Mouse (Mus musculus) heart, embryonic 16.5 days (tissue): ENCODE data around the gene Rps19. TPM values are rescaled to one million over a fixed set of nuclear protein-coding genes. Genes with fewer than 3 reads are reported as not detected.
"Not testable (repeated sequence)": the region's sequence is repeated elsewhere in the genome, so short reads cannot be mapped to it uniquely, and the experiment has no call there.

Experiments used
- ATAC-seq: fragments of 200-750 bp; cut with Nextera tagmentation; replicated peaks from 2 replicates; pipeline ENCODE4 v1.8.0; 2017; ENCODE audit warnings: moderate number of reproducible peaks; ENCODE audit not compliant: insufficient read depth, low FRiP score; ENCODE audit errors: extremely low read depth
- H3K27ac ChIP-seq: fragments of 300-500 bp; sonication (generic); 2 replicates; pipeline ENCODE4 v1.5.1; 2014; ENCODE audit warnings: mild to moderate bottlenecking, low read length, control low read depth, moderate library complexity
- H3K27me3 ChIP-seq: fragments of 300-500 bp; sonication (generic); 2 replicates; pipeline ENCODE4 v1.6.1; 2014; ENCODE audit warnings: low read length, mixed read lengths; ENCODE audit not compliant: control insufficient read depth, insufficient read depth
- H3K36me3 ChIP-seq: fragments of 300-500 bp; sonication (generic); 2 replicates; pipeline ENCODE4 v1.6.1; 2014; ENCODE audit not compliant: control insufficient read depth, insufficient read depth
- H3K4me1 ChIP-seq: fragments of 300-500 bp; sonication (generic); 2 replicates; pipeline ENCODE4 v1.6.1; 2014; ENCODE audit warnings: low read length, mixed read lengths; ENCODE audit not compliant: control insufficient read depth, insufficient read depth
- H3K4me2 ChIP-seq: fragments of 300-500 bp; sonication (generic); 2 replicates; pipeline ENCODE4 v1.6.1; 2014; ENCODE audit warnings: low read depth, mild to moderate bottlenecking, control low read depth, low read length
- H3K4me3 ChIP-seq: fragments of 300-500 bp; sonication (generic); 2 replicates; pipeline ENCODE4 v1.5.1; 2014; ENCODE audit warnings: mild to moderate bottlenecking, control low read depth, low read length
- H3K9ac ChIP-seq: fragments of 300-500 bp; sonication (generic); 2 replicates; pipeline ENCODE4 v1.6.1; 2014; ENCODE audit warnings: low read length, control low read depth
- H3K9me3 ChIP-seq: fragments of 300-500 bp; sonication (generic); replicated peaks from 2 replicates; pipeline ENCODE4 v1.6.1; 2016; ENCODE audit warnings: low read length; ENCODE audit not compliant: control insufficient read depth
- WGBS: fragments of 180-500 bp; shearing (Covaris S2); extraction: QIAGEN DNeasy Blood & Tissue Kit; methylation state at CpG from one replicate; pipeline ENCODE4 v1.1.7; 2014; 5-methylcytosine and 5-hydroxymethylcytosine counted together
- polyA plus RNA-seq: library from polyadenylated mRNA; unstranded; fragments of >200 nt; fragmentation: Nextera tagmentation; extraction: Ambion mirVana; gene quantifications from 2 replicates; pipeline ENCODE4 v1.2.1, GENCODE M21; 2015

Rps19 gene
- polyA plus RNA-seq, 1 experiment from 2014 or later, result 1,139 TPM

DNA sequence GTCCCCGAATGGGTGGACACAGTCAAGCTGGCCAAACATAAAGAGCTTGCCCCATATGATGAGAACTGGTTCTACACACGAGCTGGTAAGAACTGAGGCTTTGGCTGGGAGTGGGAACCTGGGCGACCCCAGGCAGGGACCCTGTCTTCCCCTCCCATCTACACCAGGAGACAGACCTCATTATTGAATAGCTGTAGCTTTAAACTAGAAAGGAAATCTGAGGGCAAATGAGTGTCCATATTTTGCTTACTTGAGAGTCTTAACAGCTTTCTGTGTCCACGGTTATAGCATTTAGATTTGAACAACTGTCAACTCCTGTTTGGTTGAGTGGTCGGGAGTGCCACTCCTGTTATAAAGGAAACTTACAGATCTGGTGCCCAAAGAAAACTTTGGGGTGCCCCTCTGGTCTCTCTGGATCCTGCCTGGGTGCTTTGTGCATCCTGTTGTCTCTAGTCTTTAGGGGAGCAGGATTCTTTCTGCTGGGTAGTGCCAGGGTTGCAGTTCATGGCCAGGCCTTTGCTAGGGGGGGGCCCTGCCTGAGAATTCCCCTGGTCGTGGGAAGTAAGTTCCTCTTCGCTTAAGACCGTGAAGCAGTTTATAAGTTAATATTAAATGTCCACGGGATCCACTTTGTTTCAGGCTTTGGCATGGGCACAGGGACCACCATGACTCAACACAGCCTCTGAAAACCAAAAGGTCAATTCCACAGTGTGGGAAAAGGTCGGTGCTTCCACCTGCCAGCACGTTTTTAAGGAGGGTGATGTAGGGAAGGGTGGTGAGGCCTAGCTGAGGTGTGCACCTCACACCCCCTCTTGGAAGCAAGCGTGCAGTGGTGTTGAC, 1.5 kb downstream of the Rps19 start:
- Histone ChIP-seq H3K27me3 (no peaks in the 10 kb centered on the region), H3K4me1 (peaks cover 21% of the 10 kb centered on the region), H3K4me2 (peak overlapping the region; percentile 85), H3K4me3 (peak overlapping the region; percentile 95), H3K9ac (peak overlapping the region; percentile 100), H3K27ac (no peak overlapping the region; the same call in 1 of the 2 replicates), H3K36me3 (peaks cover 36% of the 10 kb centered on the region), H3K9me3 (no peaks in the 10 kb centered on the region)
- ATAC-seq, result no peak
- WGBS, result 33% methylated on average over 12 of the region's 12 CpGs

DNA sequence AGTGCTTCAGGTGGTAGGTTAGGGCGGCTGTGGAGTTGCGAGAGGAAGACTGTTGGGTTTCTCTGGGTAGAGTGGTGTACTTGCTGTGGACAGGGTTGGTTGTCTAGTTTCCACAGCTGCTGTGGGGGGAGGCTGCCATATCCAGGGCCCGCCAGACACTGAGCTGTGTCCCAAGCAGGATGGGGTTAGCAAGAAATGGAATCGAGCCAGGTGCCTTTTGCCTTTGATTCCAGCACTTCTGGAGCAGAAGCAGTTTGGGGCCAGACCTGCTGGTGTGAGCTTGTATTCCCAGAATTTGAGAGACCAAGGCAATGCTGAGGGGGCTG, 2.1 kb downstream of the Rps19 start:
- ATAC-seq, result no peak
- H3K4me1 ChIP-seq, result peaks cover 21% of the 10 kb centered on the region
- peak overlapping the region; percentile 100 for H3K9ac ChIP-seq
- WGBS, result 50% methylated on average over 4 of the region's 4 CpGs
- peaks cover 37% of the 10 kb centered on the region for H3K36me3 ChIP-seq
- peak overlapping the region; percentile 95 for H3K4me3 ChIP-seq
- H3K27me3 ChIP-seq, result no peaks in the 10 kb centered on the region
- no peak overlapping the region for H3K27ac ChIP-seq
- H3K9me3 ChIP-seq, result no peaks in the 10 kb centered on the region
- peak overlapping the region; percentile 85 for H3K4me2 ChIP-seq

DNA sequence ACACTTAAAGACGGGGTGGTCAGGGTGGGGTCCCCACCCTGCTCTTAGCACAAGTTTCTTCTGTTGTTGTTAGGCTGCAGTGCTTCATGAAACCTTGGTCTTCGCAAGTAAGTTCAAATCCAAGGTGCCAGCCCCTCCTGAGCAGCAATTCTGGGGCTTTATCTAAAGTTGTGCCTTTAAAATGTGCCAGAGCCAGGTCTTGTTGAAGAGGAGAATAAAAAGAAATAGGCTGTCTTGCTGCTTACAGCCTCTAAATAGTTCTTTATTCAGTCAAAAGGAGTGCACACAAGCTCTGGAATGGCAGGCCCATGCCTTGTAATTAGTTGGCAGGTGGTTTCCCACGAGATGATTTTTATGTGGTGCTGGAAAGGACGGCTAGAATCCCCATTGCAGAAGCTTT, 2.9 kb downstream of the Rps19 start:
- no peak for ATAC-seq
- Histone ChIP-seq H3K4me3 (no peak overlapping the region), H3K9ac (peak overlapping the region; percentile 100), H3K27me3 (no peaks in the 10 kb centered on the region), H3K4me2 (no peak overlapping the region), H3K9me3 (no peaks in the 10 kb centered on the region), H3K36me3 (peaks cover 37% of the 10 kb centered on the region), H3K27ac (no peak overlapping the region), H3K4me1 (peaks cover 21% of the 10 kb centered on the region)
- 74% methylated on average over 4 of the region's 4 CpGs for WGBS

DNA sequence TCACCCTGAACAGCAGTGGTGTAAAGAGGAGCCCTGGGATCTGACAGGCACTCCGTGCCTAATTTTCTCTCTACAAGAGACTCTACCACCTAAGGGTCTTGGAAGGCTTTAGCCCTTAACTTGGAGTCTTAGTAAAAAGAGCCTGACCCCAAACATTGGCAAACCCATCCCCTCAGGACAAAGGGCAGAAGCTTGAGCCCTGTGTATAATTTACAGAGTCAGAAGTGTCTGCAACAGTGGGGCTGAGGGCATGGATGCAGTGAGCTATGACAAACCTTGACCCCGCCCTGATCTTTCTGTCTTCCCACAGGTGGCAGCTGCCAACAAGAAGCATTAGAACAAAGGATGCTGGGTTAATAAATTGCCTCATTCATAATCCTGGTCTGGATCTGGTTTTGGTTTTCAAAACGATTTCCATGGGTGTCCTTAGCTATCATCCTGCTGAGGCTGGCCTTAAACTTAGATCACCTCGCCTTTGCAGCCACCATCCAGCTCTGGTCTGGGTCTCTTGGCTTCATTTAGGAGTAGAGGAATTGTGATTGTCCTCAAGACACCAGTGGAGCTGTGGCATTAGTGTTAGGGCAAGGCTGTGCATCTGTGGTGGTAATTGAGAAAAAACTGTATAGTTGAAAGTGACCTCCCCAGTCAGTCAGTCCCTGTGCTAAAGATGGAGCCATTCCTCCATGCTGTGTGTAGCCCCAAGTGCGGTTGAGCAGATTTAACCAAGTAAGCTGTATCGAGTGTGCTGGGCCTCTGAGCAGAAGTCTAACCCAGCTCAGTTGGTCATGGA, 5.5 kb downstream of the Rps19 start:
- peaks cover 21% of the 10 kb centered on the region for H3K4me1 ChIP-seq
- ATAC-seq, result no peak
- no peak overlapping the region for H3K9ac ChIP-seq
- H3K4me3 ChIP-seq, result no peak overlapping the region
- no peak overlapping the region for H3K27ac ChIP-seq
- no peaks in the 10 kb centered on the region for H3K27me3 ChIP-seq
- H3K9me3 ChIP-seq, result no peaks in the 10 kb centered on the region
- no peak overlapping the region for H3K4me2 ChIP-seq
- WGBS, result 84% methylated on average over 6 of the region's 6 CpGs
- peaks cover 37% of the 10 kb centered on the region for H3K36me3 ChIP-seq

DNA sequence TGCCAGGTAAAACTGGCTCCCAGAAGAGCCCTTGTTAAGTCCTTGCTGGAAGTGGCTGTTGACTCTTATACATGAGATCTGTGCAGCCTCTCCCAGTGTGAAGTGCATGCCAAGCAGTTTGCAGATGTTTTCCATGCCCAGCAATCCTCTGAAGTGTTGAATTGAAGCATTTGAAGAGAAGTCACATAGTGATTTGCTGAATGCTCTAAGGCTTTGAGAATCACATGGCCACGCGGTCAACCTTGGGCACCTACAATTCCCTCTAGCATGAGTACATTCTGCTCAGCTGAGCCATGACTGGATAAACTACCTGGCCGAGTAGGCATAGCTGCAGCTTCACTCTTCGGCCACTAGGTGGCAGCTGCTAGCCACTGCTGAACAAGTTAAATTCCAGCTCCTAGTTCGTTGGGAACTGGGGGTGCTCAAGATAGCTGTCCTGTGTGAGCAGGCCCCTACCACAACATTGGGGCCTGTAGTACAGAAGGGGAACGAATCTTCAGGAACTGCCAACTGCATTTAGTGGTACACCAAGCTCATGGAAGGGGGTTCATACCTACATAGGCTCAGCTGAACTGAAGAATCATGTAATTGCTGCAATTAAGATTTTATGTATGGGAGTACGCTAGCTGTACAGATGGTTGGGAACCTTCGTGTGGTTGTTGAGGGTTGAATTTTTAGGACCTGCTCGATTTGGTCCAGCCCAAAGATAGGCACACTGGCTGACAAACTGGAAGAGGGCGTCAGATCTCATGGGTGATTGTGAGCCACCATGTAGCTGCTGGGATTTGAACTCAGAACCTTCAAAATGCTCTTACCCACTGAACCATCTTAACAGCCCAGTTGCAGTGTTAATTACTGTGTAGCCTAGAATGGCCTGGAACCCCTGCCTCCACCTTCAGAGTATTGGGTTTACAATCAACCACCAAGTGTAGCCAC, 6.4 kb downstream of the Rps19 start:
- H3K9ac ChIP-seq, result no peak overlapping the region
- peak; percentile 38; the same call in 1 of the 2 replicates for ATAC-seq
- no peak overlapping the region for H3K4me2 ChIP-seq
- peaks cover 37% of the 10 kb centered on the region for H3K36me3 ChIP-seq
- peaks cover 18% of the 10 kb centered on the region for H3K4me1 ChIP-seq
- H3K27me3 ChIP-seq, result no peaks in the 10 kb centered on the region
- WGBS, result 27% methylated on average over 10 of the region's 10 CpGs
- no peak overlapping the region for H3K4me3 ChIP-seq
- no peaks in the 10 kb centered on the region for H3K9me3 ChIP-seq
- H3K27ac ChIP-seq, result no peak overlapping the region

DNA sequence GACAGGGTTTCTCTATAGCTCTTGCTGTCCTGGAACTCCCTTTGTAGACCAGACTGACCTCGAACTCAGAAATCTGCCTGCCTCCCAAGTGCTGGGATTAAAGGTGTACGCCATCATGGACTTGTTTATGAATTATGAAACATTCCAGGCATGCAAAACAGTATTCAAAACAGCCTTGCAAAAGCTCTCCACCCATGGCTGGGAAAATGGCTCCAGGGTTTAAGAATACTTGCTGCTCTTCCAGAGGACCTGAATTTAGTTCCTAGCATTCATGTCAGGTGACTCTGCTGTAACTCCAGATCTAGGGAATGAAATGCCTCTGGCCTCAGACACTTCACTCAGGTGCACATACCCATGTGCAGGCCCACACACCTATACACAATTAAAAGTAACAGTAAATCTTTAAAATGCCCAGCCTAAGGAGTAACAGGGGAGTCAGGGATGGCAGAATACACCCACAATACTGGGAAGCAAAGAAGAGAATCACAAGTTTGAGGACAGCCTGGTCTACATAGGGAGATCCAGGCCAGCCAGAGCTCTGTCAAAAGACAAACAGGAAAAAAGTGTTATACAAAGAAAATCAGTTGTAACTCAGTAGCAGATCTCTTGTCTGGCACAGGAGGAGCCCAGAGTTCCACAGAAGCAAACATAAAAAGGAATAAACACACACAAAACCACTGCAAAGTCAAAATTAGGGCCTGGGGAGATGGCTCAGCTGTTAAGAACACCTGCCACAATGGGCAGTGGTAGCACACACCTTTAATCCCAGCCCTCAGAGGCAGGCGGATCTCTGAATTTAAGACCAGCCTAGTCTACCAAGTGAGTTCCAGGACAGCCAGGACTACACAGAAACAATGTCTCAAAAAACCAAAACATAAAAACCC, 7.3 kb downstream of the Rps19 start:
- peaks cover 9% of the 10 kb centered on the region for H3K4me1 ChIP-seq
- H3K9me3 ChIP-seq, result no peaks in the 10 kb centered on the region
- no peak overlapping the region for H3K4me2 ChIP-seq
- H3K27me3 ChIP-seq, result no peaks in the 10 kb centered on the region
- H3K27ac ChIP-seq, result no peak overlapping the region
- H3K9ac ChIP-seq, result no peak overlapping the region
- H3K4me3 ChIP-seq, result no peak overlapping the region
- no peak for ATAC-seq
- peaks cover 35% of the 10 kb centered on the region for H3K36me3 ChIP-seq
- 71% methylated on average over 3 of the region's 3 CpGs for WGBS

DNA sequence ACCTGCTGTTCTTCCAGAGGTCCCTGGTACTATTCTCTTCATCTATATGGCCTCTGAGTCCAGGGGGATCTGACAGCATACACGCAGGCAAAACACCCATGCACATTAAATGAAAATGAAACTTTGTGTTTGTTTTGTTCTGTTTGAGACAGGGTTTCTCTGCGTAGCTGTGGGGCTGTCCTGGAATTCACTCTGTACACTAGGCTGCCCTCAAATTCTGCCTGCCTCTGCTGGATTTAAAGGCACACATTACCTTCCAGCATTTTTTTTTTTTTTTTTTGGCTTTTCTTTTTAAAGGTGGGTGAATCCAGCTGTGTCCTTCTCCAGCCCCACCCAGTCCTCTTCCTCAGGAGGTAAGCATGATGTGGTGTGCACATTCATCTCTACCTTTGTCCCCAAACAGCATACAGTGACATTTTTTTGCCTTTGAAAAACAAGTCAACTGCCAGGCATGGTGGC, 8.0 kb downstream of the Rps19 start:
- no peak for ATAC-seq
- H3K36me3 ChIP-seq, result peaks cover 29% of the 10 kb centered on the region
- no peaks in the 10 kb centered on the region for H3K27me3 ChIP-seq
- H3K4me2 ChIP-seq, result no peak overlapping the region
- H3K4me1 ChIP-seq, result 0 out of 2 replicates have a peak, but pooled peaks cover 3% of the 10 kb centered on the region
- 87% methylated on average over 2 of the region's 2 CpGs for WGBS
- no peak overlapping the region for H3K27ac ChIP-seq
- no peak overlapping the region for H3K4me3 ChIP-seq
- H3K9me3 ChIP-seq, result no peaks in the 10 kb centered on the region
- no peak overlapping the region for H3K9ac ChIP-seq

DNA sequence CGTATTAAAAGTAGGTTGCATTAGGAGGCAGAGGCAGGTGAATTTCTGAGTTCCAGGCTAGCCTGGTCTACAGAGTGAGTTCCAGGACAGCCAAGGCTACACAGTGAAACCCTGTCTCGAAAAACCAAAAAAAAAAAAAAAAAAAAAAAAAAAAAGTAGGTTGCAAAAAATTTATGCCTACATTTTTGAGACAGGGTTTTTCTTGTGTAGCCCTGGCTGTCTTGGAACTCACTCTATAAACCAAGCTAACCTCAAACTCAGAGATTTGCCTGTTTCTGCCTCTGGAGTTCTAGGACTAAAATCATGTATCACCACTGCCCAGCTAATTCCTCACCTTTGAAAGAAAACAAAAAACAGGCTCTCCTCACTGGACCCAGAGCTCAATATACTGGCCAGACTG, 11.6 kb downstream of the Rps19 start:
- H3K27me3 ChIP-seq, ATAC-seq, H3K27ac ChIP-seq, H3K4me2 ChIP-seq, H3K36me3 ChIP-seq, H3K9ac ChIP-seq, H3K4me1 ChIP-seq, H3K9me3 ChIP-seq, H3K4me3 ChIP-seq: not testable (repeated sequence)
- 94% methylated on average over 2 of the region's 2 CpGs for WGBS
